Mouse (Mus musculus): ENCODE data around the gene Aifm3. TPM values are rescaled to one million over a fixed set of nuclear protein-coding genes. Genes with fewer than 3 reads are reported as not detected.

Aifm3 gene
- polyA plus RNA-seq (2014; fragmentation: Illumina TruSeq; extraction: RNeasy Lipid Tissue Mini Kit (QIAGEN cat#74804); ENCODE audit: low replicate concordance) = not detected

GRCm38 (mm10) chr16:17489469-17490111 lies at the start of gene Aifm3:
Gene Aifm3, plus strand, starts transcription at chr16:17489611.

GRCm38 (mm10) chr16:17451541-17452372 lies 37.7 kb upstream of the Aifm3 start, which contains the start of gene Crkl:
Gene Crkl, plus strand, starts transcription at chr16:17451987.

GRCm38 (mm10) chr16:17508546-17509239 lies 19.3 kb downstream of the Aifm3 start, which contains the start of gene Lztr1:
Gene Lztr1, plus strand, starts transcription at chr16:17508688.

GRCm38 (mm10) chr16:17530640-17531288 lies 41.4 kb downstream of the Aifm3 start, which contains the start of gene Thap7:
Gene Thap7, minus strand, starts transcription at chr16:17531136.

Other genes starting within 250 kb of the Aifm3 start
- gene Tmem191c, start 213.5 kb upstream of the Aifm3 start, polyA plus RNA-seq (2014; fragmentation: Illumina TruSeq; extraction: RNeasy Lipid Tissue Mini Kit (QIAGEN cat#74804); ENCODE audit: low replicate concordance) = not detected
- gene Serpind1, start 158.2 kb upstream of the Aifm3 start, polyA plus RNA-seq (2014; fragmentation: Illumina TruSeq; extraction: RNeasy Lipid Tissue Mini Kit (QIAGEN cat#74804); ENCODE audit: low replicate concordance) = not detected
- gene Snap29, start 83.6 kb upstream of the Aifm3 start, polyA plus RNA-seq (2014; fragmentation: Illumina TruSeq; extraction: RNeasy Lipid Tissue Mini Kit (QIAGEN cat#74804); ENCODE audit: low replicate concordance) = 115 TPM
- gene Pi4ka, start 83.3 kb upstream of the Aifm3 start, polyA plus RNA-seq (2014; fragmentation: Illumina TruSeq; extraction: RNeasy Lipid Tissue Mini Kit (QIAGEN cat#74804); ENCODE audit: low replicate concordance) = 10.9 TPM
- 26.2 TPM for gene Crkl, start 37.6 kb upstream of the Aifm3 start, polyA plus RNA-seq (2014; fragmentation: Illumina TruSeq; extraction: RNeasy Lipid Tissue Mini Kit (QIAGEN cat#74804); ENCODE audit: low replicate concordance)
- 7.3 TPM for gene Lztr1, start 19.1 kb downstream of the Aifm3 start, polyA plus RNA-seq (2014; fragmentation: Illumina TruSeq; extraction: RNeasy Lipid Tissue Mini Kit (QIAGEN cat#74804); ENCODE audit: low replicate concordance)
- gene Thap7, start 41.5 kb downstream of the Aifm3 start, polyA plus RNA-seq (2014; fragmentation: Illumina TruSeq; extraction: RNeasy Lipid Tissue Mini Kit (QIAGEN cat#74804); ENCODE audit: low replicate concordance) = not detected
- gene Lrrc74b, start 71.6 kb downstream of the Aifm3 start, polyA plus RNA-seq (2014; fragmentation: Illumina TruSeq; extraction: RNeasy Lipid Tissue Mini Kit (QIAGEN cat#74804); ENCODE audit: low replicate concordance) = 0.45 TPM
- 0.22 TPM for gene P2rx6, start 72.3 kb downstream of the Aifm3 start, polyA plus RNA-seq (2014; fragmentation: Illumina TruSeq; extraction: RNeasy Lipid Tissue Mini Kit (QIAGEN cat#74804); ENCODE audit: low replicate concordance)
- gene Slc7a4, start 93.6 kb downstream of the Aifm3 start, polyA plus RNA-seq (2014; fragmentation: Illumina TruSeq; extraction: RNeasy Lipid Tissue Mini Kit (QIAGEN cat#74804); ENCODE audit: low replicate concordance) = 0.15 TPM
- gene Smpd4, start 129.7 kb downstream of the Aifm3 start, polyA plus RNA-seq (2014; fragmentation: Illumina TruSeq; extraction: RNeasy Lipid Tissue Mini Kit (QIAGEN cat#74804); ENCODE audit: low replicate concordance) = 6.4 TPM
- gene Ccdc74a, start 156.9 kb downstream of the Aifm3 start, polyA plus RNA-seq (2014; fragmentation: Illumina TruSeq; extraction: RNeasy Lipid Tissue Mini Kit (QIAGEN cat#74804); ENCODE audit: low replicate concordance) = not detected
- gene Med15, start 243.3 kb downstream of the Aifm3 start, polyA plus RNA-seq (2014; fragmentation: Illumina TruSeq; extraction: RNeasy Lipid Tissue Mini Kit (QIAGEN cat#74804); ENCODE audit: low replicate concordance) = 6.8 TPM

All from small intestine, adult 10 weeks (tissue).